Mouse (Mus musculus) T-helper 1 cell (primary cell): ENCODE measurements around the gene Ehf.

Source experiments
- in situ Hi-C: fragments of 300-600 bp; cut with MboI, MseI; formaldehyde crosslinking; loops from one replicate; pipeline ENCODE4 v1.15.1; 2025; ENCODE audit warnings: high pct_unique_total_duplicates

Ehf gene

DNA sequence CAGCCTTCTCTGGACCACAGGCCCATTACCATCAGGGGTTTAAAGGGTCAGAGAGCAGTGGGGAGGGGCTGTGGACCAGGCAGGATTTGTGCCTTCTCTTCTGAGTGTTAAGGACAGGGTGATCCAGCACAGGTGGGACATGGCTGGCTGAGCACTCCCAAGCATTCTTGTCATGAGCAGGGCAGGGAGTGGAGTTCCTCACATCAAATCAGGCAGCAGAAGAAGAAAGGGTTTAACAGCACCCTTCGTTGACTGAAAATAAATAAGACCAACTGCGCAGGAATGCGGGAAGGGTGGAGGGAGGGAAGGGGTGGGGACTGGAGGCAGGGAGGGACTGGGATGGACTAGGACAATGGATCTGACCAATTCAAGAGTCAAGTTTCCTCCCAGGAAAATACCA is 8.6 kb downstream of the Ehf start:
- in situ Hi-C loops, result no loop called here

DNA sequence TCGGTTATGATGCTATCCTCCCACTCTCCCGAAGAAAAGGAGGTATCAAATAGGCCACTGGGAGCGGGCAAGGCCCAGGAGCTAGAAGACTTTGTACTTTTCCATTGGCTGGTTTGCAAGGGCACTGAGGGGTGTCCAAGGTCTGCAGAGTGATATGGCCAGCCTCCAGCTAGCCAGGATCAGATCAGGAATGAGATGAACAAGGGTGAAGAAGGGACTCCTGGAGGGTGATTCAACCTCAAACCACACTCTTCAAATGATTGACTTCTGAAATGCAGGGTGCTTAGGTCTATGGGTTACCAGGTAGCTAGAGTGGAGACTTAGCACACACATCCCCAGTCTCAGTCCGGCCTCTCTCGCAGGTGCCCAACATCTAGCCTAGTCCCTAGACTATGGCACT is 9.3 kb downstream of the Ehf start:
- in situ Hi-C loops, result no loop called here

DNA sequence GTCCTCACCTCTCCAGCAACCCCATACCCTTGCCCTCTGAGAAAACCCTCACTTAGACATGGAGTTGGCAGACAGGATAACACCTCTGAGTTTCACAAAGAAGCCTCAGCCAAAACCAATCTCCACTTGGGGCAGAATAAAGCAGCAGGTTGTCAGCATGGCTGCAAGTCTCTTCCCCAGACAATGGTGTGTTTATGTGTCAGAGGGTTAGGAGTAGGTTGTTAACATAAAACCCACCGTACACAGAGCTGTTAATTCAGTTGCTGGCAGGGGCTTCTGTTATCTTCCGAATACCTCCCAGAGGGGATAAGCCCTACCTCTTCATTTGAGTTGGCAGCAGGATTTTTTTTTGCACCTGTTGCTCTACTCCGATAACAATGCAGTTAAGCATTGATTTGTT is 9.9 kb downstream of the Ehf start:
- in situ Hi-C loops, result no loop called here

DNA sequence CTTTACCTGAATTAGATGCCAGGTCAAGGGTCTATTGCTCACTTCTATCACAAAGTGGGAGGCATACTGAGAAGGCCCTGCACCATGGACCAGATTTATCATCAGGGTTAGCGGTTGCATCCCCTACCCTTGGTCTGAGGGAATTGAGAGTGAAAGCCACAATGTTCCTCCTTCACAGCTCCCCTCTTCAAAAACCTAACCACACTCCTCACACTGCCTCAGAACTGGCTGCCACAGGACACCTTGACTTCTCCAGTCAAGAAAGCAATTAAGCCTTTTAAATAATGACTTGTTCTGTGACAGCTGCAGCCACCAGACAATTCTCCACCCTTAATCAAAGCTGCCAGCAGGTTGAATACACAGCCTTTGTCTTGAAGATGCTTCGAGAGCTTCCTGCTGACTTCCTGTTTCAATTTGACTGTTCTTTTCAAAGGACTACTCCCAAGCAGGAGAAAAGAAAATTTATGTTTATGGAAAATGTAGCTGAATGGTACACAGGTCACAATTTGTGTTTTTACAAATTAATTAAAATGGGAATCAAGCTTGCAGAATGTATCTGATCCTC is 12.3 kb downstream of the Ehf start:
- in situ Hi-C loops, result no loop called here

DNA sequence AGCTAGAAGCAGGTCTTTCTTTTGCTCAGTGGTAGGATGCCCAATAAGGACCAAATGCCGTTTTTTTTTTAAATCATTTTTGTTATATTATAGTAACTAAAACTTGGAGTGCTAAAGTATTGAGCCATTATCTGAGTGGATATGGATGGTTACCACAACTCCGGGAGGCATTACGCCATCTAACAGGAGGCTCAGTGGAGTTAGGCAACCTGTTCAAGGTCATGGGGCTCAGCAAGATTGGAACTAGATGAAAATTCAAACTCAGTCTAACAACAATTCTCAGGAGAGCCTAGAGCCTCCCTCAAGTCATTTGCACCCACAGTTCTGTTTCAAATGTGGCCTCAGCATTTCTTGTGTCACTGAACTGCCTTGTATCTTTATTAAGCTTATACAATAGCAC is 12.9 kb downstream of the Ehf start:
- in situ Hi-C loops, result no loop called here

DNA sequence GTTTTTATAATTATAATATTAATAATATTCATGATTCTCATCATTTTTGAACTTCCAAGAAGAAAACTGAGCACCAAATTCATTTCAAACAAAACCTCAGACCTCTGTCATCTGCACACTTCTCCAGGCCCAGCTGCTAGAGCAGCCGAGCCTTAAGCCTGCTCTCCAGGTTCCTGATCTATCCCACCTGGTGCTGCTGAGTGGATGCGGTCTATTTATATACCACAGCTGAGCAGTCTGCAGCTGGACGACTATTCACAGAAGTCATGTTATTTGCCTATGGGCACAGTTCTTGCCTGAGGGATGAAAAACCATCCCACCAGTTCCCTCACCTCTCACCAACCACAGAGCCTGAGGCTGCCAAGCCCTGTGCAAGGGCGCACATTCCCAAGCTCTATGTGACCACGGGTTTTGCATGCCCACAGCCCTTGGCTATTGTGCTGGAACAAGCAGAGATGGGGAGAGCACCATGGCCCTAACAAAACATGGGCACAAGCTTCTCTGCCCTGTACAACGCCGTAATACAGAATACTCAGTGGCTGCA is 13.6 kb downstream of the Ehf start:
- in situ Hi-C loops, result no loop called here

DNA sequence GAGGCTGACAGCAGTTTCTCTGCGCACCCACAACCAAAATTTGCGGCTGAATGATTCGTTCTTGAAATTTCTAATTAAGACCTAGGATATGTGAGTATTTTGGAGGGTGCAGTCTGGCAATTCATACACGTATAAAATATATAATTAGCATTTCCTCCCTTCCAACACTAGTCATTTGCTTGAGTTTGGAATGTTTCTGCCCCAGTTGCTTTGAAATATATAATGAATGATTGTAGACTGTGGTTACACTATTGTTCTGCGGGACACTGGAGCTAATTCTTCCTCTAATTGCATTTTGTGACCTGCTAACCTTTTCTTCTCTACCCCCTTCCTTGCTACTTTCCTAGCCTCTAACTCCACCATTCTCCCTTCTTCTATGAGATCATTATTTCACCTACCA is 15.4 kb downstream of the Ehf start:
- in situ Hi-C loops, result no loop called here

DNA sequence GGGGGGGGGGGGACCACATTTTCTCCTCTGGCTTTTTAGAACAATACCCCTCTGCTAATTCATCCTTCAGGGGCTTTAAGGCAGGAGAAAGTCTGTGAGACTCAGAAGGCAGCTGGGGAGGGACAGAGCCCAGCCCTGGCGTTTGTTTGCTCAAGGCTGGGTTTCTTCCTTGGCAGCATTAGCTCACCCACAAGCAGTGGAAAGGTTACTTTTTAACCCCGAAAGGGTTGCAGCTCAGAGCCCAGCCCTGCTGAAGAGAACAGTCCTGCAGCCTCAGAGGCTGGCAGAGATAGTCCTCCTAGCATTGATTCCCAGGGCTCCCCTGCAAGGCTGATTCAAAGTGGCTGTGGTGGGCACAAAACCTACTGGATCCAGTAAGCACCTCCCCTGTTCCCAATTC is 17.5 kb downstream of the Ehf start:
- in situ Hi-C loops, result no loop called here

DNA sequence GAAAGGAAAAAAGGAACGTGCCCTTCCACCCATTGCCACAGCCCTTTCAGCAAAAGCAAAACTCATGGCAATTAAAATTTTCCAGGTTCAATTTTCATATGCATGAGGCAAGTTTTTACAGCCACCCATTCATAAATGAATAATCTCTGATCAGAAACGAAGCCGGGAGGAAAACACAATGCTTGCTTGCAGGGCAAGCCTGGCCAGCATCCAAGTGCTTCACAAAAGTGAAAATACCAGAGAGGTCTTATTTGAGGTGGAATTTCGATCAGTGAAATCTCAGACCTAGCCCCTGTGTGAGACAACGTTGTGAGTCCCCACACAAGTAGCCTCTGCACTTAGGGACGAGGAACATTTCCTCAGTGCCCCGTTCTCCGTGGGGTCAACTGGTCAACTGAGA is 19.3 kb downstream of the Ehf start:
- in situ Hi-C loops, result no loop called here

DNA sequence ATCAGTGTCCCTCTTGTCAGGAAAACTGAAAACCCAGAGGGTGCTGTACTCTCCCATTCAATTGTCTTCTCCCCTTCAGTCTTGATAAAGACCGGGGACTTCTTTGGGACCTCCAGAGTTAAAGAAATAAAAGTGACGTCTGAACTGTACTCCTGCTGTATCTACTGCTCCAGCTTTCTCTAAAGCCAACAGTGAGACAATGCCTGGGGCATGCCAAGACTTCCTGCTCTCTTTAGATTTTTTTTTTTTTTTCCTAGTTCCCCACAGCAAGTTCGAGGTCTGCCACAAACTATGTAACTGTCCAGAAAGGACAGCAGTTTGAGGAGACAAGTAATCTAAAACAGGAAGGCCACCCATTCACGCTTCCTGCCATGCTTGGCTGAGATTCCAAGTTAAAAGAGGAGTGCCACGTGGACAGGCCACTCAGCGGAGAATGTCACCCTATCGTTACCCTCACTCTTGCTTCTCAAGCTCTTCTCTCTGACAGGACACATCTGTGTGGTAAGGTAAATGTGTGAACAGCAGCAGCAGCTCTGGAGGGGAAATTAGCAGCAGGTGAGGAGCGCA is 20.8 kb downstream of the Ehf start:
- in situ Hi-C loops, result no loop called here

DNA sequence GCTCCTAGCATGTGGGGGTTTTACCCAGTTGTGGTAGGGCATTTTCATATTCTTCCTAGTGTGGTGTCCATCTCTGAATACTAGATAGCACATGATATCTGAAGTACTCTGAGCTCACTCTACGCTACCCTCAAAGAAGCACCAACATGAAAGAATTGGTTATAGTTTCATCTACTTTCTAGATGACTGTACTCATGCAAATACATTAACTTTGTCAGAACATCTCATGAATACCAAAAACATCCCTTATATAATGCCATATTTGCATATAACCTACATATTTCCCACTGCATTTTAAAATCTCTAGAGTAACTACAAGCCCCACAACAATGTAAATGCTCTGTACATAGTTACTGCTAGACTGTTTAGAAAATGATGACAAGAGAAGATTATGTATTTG is 23.2 kb downstream of the Ehf start:
- in situ Hi-C loops, result no loop called here

DNA sequence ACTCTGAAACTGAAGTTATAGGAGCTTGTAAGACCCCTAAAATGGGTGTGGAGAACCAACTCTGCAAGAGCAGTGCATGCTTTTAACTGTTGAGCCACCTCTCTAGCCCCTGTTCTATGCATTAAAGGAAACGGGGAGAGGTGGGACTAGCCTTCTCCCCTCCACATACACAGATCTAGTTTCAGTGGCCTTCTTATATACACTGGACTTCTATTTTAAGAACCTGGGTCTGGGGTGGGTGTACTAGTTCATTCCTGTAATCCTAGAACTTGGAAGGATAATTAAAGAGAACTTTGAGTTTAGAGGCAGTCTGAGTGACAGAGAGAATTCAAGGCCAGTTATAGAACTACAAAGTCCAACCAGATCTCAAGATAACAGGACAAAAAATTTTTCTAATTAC is 24.6 kb downstream of the Ehf start:
- in situ Hi-C loops, result no loop called here

DNA sequence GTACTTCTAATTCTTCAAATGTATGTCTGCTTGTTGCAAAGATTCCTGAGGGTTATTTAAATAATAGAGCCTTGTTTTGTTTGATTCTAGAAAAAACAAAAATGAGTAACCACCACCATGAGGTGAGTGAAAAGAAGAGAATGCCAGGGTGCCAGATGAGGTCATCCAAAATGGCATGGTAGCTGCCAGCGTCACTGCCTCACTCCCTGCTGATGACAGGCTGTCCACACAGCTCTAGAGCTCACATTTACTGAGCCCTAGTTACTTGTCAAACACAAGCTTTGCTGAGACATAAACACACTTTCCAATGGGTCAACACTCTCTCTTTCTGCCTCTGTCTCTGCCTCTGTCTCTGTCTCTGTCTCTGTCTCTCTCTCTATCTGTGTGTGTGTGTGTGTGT is 25.3 kb downstream of the Ehf start:
- in situ Hi-C loops, result no loop called here

DNA sequence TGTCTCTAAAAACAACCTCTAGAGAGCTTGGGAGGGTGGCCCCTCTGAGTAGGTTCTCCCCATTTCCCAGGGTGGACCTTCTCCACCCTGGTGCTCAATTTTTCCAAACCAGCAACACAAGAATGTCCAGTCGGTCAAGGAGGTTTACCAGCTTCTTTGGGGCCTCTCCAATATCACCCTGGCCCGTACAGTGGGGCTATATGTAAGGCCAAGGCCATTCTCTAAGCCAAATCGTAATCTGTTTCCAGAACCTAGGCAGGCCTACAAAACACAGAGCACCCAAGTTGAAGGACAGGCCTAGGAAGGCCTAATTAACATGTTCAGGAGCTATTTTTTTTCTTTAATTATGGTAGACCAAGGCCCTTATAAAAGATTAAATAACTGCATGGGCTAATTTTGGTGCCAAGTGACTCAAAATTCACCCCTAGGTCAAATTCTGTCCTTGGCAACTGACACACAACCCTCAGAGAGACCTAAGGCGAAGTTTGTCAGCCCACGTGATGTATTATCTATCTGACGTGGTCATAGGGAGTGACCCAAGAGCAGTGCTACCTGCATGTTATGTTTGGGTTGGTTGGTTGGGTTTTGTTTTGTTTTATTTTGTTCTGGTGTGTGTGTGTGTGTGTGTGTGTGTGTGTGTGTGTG is 27.6 kb downstream of the Ehf start:
- in situ Hi-C loops, result no loop called here

DNA sequence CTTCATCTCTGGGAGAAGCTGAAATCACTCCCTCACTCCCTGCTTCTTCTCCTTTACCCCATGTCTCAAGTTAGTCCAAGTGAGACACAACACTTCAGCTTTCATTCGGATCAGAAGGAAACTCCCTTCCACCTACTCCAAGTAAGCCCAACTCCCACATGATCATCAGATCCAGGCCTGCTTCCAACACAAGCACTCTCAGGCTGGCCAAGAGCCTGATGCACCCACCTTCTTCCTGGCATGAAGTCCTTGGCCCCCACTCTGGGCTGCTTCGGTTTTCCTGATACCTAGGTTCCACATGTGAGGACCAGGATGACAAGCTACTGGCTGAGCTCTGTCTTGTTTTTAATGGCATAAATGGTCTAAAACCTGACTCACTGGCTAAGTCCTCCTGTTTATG is 28.3 kb downstream of the Ehf start:
- in situ Hi-C loops, result no loop called here

DNA sequence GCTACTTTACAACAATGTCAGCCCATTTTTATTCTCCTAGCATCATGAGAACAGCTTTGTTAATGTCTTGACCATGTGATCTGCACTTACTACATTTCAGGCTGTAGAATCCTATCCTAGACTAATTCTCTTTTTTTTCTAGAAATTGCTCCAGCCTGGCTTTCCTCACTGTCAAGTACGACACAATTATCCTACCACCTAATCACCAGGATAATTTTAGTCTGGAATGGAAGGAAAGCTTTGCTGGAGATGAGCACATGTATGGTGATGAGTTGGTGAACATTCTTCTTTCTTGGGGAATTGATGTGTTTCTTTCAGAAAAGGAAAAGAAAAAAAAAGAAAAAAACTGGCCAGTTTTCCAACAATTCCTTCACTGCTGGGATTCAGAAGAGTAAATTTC is 28.8 kb downstream of the Ehf start:
- in situ Hi-C loops, result no loop called here

DNA sequence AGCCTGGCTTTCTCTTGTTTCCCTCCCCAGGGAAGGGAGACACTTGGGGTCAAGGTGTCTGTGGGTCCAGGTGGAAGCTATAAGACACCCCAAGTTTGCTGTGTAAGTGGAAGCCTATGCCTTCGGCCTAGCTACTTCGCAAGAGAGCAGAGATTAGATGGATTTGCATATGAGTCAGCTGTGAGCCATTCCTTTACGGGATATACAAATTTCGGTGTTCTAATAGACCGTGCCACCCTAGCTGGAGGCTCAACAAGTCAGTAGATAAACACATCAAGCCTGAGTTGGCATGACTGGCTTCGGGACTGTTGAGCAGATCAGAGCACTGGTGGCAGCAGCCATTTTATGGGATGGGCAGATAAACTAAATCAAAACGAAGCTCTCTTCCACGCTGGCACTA is 31.6 kb downstream of the Ehf start:
- in situ Hi-C loops, result no loop called here

DNA sequence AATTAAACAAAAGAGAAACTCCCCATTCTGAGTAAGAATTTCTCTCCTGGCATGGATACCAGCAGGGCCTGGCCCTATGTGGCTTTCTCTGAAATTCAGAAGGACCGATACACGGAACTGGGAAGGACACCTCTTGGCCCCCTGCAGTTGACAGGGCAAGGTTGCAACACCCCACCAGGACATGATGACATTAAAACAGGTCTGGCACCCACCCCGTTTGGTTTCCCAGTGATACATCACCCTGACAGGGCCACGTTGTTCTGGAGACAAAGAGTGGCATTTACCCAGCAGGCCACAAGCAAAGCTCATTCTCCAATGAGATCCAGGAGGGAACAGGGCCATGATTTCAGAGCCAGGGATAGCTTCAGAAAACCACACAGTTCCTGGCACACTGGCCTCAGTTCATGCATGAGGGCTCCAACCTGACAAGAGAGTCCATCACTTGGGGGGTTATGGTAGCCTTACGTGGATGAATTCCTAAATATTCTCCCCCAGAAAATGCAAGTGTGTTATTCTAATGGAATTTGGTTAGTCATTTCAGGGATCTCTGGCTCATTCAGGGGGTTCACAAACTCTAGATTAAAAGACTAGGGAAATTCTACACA is 32.4 kb downstream of the Ehf start:
- in situ Hi-C loops, result no loop called here

DNA sequence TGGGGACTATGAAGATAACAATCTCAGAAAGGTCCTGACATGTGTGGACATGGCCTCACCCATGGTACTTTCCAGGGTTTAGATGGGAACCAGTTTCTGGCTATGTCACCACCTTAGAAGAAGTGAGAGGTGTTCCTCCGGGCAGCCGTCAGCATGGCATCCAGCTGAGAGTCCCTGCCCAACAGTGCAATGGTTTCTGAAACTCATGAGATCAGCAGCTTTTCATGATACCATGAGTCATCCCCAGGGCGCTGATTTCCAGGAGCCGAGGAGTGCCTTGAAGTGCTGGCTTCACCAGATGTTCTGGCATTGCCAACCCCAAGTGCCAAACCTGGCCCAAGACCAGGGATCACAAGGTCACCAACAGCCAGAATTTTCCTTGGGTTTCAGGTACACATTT is 64.0 kb downstream of the Ehf start:
- in situ Hi-C loops, result no loop called here

DNA sequence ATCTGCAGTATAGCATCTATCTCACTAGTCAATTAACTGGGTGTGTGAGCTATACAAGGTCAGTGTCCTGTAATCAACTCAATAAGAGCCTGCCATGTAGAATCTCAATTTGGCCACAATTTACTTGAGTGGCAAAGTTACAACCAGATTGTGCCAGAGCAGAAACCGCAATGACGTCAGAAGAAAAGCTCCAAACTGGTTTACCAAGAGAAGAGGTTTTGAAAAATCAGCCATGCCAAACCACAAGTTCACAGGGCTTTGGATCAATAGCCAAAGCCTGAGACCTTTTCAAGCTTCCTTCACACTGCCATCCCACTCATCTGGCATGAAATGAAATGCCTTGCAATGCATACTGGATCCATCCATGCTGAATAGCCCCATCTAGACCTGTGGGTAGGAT is 76.3 kb downstream of the Ehf start:
- in situ Hi-C loops, result no loop called here

DNA sequence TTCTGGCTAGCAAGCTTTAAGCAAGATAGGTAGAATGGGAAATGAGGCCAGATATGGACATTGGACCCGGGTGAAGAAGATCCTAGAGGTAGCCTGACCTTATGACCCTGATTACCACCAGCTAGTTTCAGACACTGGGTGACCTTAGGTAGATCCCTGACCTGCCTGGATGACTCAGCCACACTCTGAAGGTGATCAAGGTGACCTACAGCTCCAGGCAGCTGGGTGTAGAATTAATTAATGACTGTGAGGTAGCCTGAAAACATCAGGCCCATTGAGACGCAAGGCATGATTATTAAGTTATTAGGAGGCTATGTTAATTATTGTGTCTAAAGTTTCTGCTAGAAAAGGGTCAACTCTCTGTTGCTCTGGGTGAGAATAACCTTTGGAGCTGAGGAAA is 82.2 kb downstream of the Ehf start:
- in situ Hi-C loops, result no loop called here

DNA sequence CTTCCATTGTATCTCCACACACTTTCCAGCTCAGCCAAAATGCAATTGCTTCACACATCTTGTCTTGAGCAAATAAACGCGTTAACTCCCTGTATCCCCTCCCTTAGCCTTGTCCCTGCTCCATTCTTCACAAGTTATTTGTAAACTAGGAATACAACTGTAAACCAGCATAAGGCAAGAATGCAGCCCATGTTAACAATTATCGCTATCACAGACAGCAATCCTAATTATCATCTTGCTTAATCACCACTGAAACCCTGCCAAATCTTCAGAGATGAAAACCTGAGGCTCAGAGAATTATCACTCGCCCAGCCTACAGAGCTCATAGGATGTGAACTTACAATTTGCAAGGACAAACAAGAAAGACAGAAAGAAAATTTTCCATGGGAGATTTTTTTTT is 84.8 kb downstream of the Ehf start:
- in situ Hi-C loops, result no loop called here

DNA sequence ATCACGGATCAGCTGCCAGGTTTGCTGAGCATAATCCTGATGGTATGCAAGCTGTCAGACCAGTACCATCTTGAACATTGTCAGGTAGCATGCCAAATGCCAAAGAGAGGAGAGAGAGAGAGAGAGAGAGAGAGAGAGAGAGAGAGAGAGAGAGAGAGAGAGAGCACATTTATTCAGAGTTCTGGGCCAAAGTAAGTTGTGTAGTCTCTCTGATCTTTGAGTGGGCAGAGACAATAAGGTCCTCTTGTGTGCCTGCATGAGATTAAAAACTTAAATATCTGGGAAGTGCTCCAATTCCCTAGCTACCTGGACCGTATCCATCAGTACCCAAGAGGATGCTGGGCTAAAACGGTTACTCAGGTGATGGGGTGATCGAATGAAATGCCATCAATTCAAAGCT is 87.3 kb downstream of the Ehf start:
- in situ Hi-C loops, result no loop called here
